Mouse (Mus musculus) neural tube, embryonic 10.5 days (tissue): ENCODE results near the gene Tdpoz5.
"Not testable (repeated sequence)": the region's sequence is repeated elsewhere in the genome, so short reads cannot be mapped to it uniquely, and the experiment has no call there.

ENCODE experiments used
- DNase-seq: peaks from one replicate; pipeline ENCODE4 v3.0.0-alpha.2; 2017; ENCODE audit warnings: low spot score; ENCODE audit errors: extremely low spot score

Gene Tdpoz5

DNA sequence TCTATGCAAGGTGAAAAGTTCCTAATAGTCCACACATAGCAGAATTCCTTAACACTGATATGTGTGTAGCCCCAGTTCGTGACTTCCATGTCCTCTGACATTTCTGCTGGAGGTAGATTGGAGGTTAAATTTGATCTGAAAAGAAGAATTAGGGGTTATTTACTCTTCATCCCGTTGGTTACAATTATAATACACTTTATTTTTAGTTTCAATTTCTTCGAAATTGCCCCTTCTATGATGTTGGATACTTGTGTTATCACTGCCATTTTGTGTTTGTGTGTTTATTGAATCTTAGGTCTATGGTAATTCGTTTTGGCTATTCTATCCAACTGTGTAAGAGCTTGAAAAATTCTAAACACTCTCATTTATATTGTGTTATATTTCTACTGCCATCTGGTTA, at the start of gene Tdpoz5:
Gene Tdpoz5 (minus strand): TSS at position 101 of the 400 bp plus-strand sequence.
- not testable (repeated sequence) for DNase-seq

DNA sequence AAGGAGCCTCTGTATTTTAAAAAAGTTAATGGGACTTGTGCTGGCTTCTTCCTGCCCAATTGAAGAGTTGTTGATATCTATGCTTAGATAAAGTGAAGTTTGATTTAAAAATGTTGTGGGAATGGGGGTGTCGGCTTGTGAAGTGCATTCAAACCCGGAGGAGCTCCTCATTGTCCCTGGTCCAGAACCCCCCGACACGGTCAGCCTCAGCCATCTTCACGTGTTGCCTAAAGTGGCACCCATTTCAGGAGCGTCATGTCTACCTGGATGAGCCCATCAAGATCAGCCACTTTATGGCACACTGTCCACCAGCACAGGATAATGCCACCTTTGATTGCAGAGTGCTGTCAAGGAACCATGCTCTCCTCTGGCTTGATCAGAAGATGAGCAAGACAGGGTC, 7.8 kb upstream of the Tdpoz5 start:
- DNase-seq: not testable (repeated sequence)

DNA sequence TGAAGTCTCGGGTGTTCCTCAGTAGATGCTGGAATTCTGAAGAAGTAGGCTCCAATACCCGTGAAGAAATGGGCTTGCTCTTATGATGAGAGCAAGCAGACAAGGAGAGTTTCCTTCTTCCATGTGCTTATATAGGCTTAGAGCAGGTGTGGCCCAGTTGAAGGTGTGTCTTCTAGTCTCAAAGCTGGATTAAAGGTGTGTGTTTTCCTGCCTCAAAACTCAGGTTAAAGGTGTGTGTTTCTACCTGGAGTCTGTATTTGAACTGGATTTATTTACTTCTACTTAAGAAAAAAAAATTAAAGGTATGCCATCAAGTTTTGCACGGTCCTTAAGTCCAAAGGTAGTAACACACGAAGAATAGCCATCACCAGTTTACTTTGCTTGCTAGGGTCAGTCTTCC, 17.7 kb downstream of the Tdpoz5 start, which contains the start of gene Gm9117:
Gene Gm9117 (minus strand): TSS at position 101 of the 400 bp plus-strand sequence.
- DNase-seq: not testable (repeated sequence)

DNA sequence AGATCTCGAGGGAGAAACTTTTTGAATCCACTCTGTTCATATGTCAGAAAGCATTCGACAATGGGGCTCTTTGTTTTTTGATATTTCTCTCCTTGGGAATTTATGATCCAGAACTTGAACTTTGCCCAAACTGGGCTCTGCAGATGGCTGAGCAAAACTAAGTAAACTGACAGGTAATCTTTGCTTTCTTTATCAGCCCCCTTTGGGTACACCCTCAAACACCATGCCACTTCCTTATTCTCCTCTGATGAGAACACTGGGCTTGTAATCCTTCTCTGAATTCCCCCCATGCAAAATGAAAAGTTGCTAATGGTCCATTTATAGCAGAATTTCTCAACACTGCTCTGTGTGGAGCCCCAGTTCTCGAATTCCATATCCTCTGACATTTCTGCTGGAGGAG, 22.7 kb downstream of the Tdpoz5 start:
- DNase-seq: not testable (repeated sequence)
